Mouse (Mus musculus) gastrocnemius, adult 2 months (tissue): ENCODE data around the gene Pex6. TPM values are rescaled to one million over a fixed set of nuclear protein-coding genes. Genes with fewer than 3 reads are reported as not detected.

ENCODE experiments used
- DNase-seq: peaks from one replicate; pipeline ENCODE4 v3.0.0; 2022
- H3K27ac ChIP-seq: fragments of 200-600 bp; 2 replicates; pipeline ENCODE4 v1.8.1; 2022; ENCODE audit warnings: mild to moderate bottlenecking
- H3K4me3 ChIP-seq: fragments of 200-600 bp; 2 replicates; pipeline ENCODE4 v1.8.1; 2022; ENCODE audit warnings: mild to moderate bottlenecking, moderate library complexity
- CTCF ChIP-seq: fragments of 200-600 bp; IDR thresholded peaks from 2 replicates; pipeline ENCODE4 v1.8.1; 2022; ENCODE audit warnings: antibody characterized with exemption, mild to moderate bottlenecking, moderate library complexity
- intact Hi-C: fragments of 180-260 bp; cut with DNase I; formaldehyde crosslinking; loops from one replicate; pipeline ENCODE4 v1.15.1; 2025
- total RNA-seq, 2 experiments: library from RNA; stranded (reverse); gene quantifications; 2 replicates each; pipeline ENCODE4 v1.2.3; 2021

Gene Pex6
- total RNA-seq, 2 experiments from 2014 or later: 13.4 to 21.8 TPM

GRCm38 (mm10) chr17:46725731-46726645, 14.7 kb downstream of the Pex6 start:
- DNase-seq: no peak
- intact Hi-C loops: loop anchor here (2.0 kb wide), 1 partner anchor 201 kb away; no protein-coding TSS in a partner anchor
- TF ChIP-seq CTCF: no peak
- Histone ChIP-seq H3K4me3 (no peak overlapping the region), H3K27ac (no peak overlapping the region)

GRCm38 (mm10) chr17:46727271-46727670, 16.0 kb downstream of the Pex6 start:
- intact Hi-C loops: no loop called here
- no peak for DNase-seq
- no peak for TF ChIP-seq CTCF
- no peak overlapping the region for H3K4me3 ChIP-seq
- no peak overlapping the region for H3K27ac ChIP-seq

- no peak overlapping the region for H3K27ac ChIP-seq
- peak; percentile 47 for TF ChIP-seq CTCF
- intact Hi-C loops: no loop called here
- no peak for DNase-seq
- no peak overlapping the region for H3K4me3 ChIP-seq
Measured at GRCm38 (mm10) chr17:46728021-46728420, 16.8 kb downstream of the Pex6 start.

DNA sequence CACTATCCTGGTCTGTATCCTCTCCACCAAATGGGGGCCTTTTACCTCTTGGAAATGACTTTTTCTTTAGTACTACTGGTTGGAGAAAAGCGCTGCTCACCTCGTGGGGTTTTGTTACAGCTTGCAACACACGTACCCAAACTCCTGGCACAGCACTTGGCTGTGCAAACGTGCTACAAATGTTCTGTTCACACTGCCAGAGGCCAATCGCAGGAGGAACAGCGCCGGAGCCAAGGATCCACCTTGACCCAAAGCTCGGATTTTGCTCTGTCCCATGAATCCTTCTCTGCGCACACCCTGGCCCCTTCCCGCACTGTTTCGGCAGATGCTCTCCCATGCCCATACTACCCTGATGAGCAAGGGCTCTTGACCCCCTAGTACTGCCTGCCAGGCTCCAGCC, 17.2 kb downstream of the Pex6 start:
- DNase-seq: no peak
- no peak for TF ChIP-seq CTCF
- H3K4me3 ChIP-seq: peak overlapping the region; percentile 42
- intact Hi-C loops: no loop called here
- 0 out of 2 replicates have a peak overlapping the region, but pooled peaks have one; percentile 10 for H3K27ac ChIP-seq

DNA sequence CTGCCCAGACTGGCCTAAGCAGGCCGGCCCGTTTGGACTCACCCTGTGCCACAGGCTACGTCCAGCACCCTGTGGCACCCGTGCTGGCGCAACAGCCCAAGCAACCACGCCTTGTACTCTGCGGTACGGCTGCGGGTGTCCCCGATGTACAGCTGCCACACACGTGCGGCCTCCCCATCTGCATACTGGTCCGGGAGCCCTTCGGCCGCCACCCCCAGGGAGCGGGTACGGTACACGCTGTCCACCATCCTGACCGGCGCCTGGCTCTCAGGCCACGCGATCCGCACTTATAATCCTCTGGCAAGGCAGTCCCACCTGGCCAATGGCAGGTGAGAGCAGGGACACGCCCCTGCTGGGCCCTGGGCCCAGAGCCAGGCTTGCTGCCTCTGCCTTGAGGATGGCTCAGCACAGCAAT, 17.6 kb downstream of the Pex6 start, which contains the start of gene Gnmt:
Gene Gnmt, minus strand, starts transcription at position 265 of the 415 bp plus-strand sequence.
- DNase-seq: no peak
- Histone ChIP-seq H3K27ac (0 out of 2 replicates have a peak within 1 kb of the TSS, but pooled peaks have one; percentile 10), H3K4me3 (peak within 1 kb of the TSS; percentile 42)
- intact Hi-C loops: no loop called here
- no peak for TF ChIP-seq CTCF

DNA sequence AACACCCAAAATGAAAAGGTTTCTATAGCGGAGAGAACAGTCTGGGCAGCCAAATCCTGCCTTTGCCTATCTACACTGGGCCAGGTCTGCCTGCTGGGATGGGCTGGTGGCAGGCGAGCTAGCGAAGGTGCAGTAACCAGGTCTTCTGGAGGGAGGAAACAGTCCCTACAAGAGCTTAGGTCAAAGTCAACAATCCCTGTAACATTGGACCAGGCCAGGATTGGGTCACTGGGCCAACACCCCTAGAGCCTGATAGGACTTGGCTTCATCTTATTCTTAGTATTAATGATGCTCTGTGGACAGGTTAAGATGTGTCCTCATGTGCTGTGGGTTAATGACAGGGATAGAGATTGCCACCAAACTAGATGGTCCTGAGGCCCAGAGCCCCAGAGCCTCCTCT, 22.8 kb downstream of the Pex6 start:
- Histone ChIP-seq H3K27ac (no peak overlapping the region), H3K4me3 (no peak overlapping the region)
- TF ChIP-seq CTCF: no peak
- no peak for DNase-seq
- intact Hi-C loops: no loop called here

DNA sequence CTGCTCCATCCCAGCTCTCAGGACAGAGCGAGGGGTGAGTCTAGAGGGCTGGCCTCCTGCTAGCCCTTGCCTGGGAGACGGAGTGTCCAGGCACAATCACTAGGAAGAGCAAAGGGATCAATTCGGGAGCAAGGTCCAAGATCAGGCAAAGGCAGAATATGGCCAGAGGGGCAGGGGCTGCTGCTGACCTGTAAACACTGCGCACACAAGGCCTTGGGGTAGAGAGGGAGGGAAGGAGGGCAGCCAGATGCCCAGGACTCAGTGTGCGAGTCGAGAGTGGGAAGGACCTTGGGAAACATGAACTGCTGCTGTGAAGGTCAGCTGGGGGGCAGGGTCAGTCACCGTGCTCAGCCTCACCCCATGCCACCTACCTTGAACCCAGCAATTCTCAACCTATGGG, 24.0 kb downstream of the Pex6 start:
- Histone ChIP-seq H3K4me3 (no peak overlapping the region), H3K27ac (no peak overlapping the region)
- no peak for DNase-seq
- intact Hi-C loops: no loop called here
- TF ChIP-seq CTCF: no peak

GRCm38 (mm10) chr17:46736160-46736559, 24.9 kb downstream of the Pex6 start:
- Histone ChIP-seq H3K4me3 (no peak overlapping the region), H3K27ac (no peak overlapping the region)
- intact Hi-C loops: no loop called here
- DNase-seq: no peak
- peak; percentile 51 for TF ChIP-seq CTCF

GRCm38 (mm10) chr17:46741305-46741704, 30.0 kb downstream of the Pex6 start:
- no peak for TF ChIP-seq CTCF
- no peak for DNase-seq
- Histone ChIP-seq H3K4me3 (no peak overlapping the region), H3K27ac (no peak overlapping the region)
- intact Hi-C loops: no loop called here

- Histone ChIP-seq H3K4me3 (no peak overlapping the region), H3K27ac (no peak overlapping the region)
- no peak for TF ChIP-seq CTCF
- DNase-seq: no peak
- intact Hi-C loops: no loop called here
Measured at GRCm38 (mm10) chr17:46742986-46743385, 31.7 kb downstream of the Pex6 start.

DNA sequence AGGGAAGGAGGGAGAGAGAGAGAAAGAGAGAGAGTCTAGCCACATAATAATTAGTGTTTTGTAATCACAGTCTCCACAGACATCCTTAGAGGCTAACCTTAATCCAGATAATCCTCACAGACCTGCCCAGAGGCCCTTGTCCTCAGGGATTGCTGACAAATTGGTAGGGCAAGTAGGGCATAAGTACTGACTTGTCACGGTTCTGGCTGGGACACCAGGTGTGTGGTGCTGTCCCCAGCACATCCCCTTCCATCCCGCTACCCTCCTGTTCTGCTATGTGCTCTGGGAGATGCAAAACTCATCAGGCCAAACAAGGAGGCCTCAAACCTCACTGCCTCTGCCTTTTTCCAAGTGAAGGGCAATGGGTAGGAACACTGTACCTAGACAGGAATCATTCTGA, 34.2 kb downstream of the Pex6 start:
- no peak for TF ChIP-seq CTCF
- DNase-seq: no peak
- no peak overlapping the region for H3K27ac ChIP-seq
- no peak overlapping the region for H3K4me3 ChIP-seq
- intact Hi-C loops: no loop called here

DNA sequence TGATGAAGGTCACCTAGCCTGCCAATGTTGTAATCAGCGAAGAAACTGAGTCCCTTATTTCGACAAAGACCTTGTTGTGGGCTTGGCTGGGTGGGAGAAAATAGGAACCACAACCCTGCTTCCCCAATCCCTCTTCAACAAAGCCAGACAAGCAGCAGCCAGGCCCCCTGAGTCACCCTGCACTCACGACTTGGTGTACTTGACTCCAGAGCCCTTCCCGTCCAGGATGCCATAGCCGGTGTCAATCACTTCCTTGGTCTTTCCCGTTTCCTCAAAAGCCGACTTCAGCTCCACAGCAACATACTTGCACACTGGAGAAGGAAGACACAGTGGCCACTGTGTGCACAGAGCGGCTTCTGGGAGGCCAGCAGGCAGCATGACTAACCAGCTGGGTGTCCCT, 36.0 kb downstream of the Pex6 start:
- intact Hi-C loops: no loop called here
- no peak for DNase-seq
- no peak for TF ChIP-seq CTCF
- no peak overlapping the region for H3K27ac ChIP-seq
- H3K4me3 ChIP-seq: no peak overlapping the region

DNA sequence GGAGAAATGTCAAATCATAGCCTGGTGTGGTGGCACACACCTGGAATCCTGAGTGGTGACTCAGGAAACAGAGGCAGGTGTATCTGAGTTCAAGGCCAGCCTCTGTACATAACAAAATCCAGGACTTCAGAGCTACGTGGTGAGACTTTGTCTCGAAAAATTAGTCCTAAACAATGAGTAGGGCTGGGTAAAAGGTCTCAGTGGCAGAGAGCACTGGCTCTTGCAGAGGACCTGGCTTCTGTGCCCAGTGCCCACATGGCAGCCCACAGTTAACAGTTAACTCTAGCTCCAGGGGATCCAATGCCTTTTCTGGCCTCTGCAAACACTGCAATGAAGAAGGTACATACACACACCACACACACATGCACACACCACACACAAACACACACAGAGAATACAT, 36.5 kb downstream of the Pex6 start:
- Histone ChIP-seq H3K27ac (no peak overlapping the region), H3K4me3 (no peak overlapping the region)
- intact Hi-C loops: no loop called here
- no peak for DNase-seq
- no peak for TF ChIP-seq CTCF

DNA sequence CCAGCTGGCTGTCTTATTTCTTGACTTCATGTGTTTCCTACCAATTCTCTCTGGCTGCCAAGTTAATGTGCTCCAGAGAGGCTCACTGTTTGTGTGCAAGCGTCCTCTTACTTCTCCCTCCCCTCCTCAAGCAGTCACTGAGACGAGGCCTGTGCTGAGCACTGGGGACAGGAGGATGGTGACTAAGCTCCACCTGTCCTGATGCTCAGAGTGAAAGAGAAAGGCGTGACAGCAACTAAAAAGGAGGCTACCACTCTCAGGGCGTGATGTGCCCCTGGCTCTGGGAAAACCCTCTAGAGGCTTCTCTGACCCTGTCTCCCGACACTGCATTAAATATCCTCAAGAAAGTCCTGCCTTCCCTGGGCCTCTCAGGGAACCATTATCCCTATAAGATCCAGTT, 38.0 kb downstream of the Pex6 start:
- Histone ChIP-seq H3K27ac (no peak overlapping the region), H3K4me3 (no peak overlapping the region)
- TF ChIP-seq CTCF: no peak
- intact Hi-C loops: no loop called here
- DNase-seq: no peak
